Mouse (Mus musculus): ENCODE data around the gene Lrrc8d. TPM values are rescaled to one million over a fixed set of nuclear protein-coding genes. Genes with fewer than 3 reads are reported as not detected.

Lrrc8d gene
- polyA plus RNA-seq, 1 experiment from 2014 or later: 14.5 TPM

- Histone ChIP-seq H3K9me3 (ENCODE audit: control insufficient read depth) (no peaks in the 10 kb centered on the region), H3K27ac (ENCODE audit: low read depth, low read length) (no peak overlapping the region), H3K36me3 (ENCODE audit: control insufficient read depth, insufficient read depth) (no peaks in the 10 kb centered on the region), H3K27me3 (replicated peaks; ENCODE audit: control insufficient read depth, insufficient read depth, low read length) (no peaks in the 10 kb centered on the region), H3K4me2 (replicated peaks; ENCODE audit: low read depth) (no peak overlapping the region), H3K9ac (ENCODE audit: low read depth, low read length) (no peak overlapping the region), H3K4me3 (ENCODE audit: low read depth, low read length) (no peak overlapping the region), H3K4me1 (replicated peaks; ENCODE audit: control insufficient read depth, insufficient read depth, low read length) (peaks cover 4% of the 10 kb centered on the region)
- ATAC-seq: no peak
- no peak for TF ChIP-seq CTCF (IDR thresholded peaks at IDR 0.05; ENCODE audit: low read depth)
- WGBS: 35% methylated on average over 7 of the region's 7 CpGs
Measured at GRCm38 (mm10) chr5:105872916-105873315, 173.1 kb downstream of the Lrrc8d start.

- H3K4me2 ChIP-seq (replicated peaks; ENCODE audit: low read depth): no peak overlapping the region
- 66% methylated on average over 3 of the region's 3 CpGs for WGBS
- H3K9me3 ChIP-seq (ENCODE audit: control insufficient read depth): no peaks in the 10 kb centered on the region
- H3K36me3 ChIP-seq (ENCODE audit: control insufficient read depth, insufficient read depth): no peaks in the 10 kb centered on the region
- no peak for ATAC-seq
- H3K9ac ChIP-seq (ENCODE audit: low read depth, low read length): no peak overlapping the region
- H3K4me1 ChIP-seq (replicated peaks; ENCODE audit: control insufficient read depth, insufficient read depth, low read length): peaks cover 6% of the 10 kb centered on the region
- H3K4me3 ChIP-seq (ENCODE audit: low read depth, low read length): no peak overlapping the region
- no peak for TF ChIP-seq CTCF (IDR thresholded peaks at IDR 0.05; ENCODE audit: low read depth)
- no peak overlapping the region for H3K27ac ChIP-seq (ENCODE audit: low read depth, low read length)
- no peaks in the 10 kb centered on the region for H3K27me3 ChIP-seq (replicated peaks; ENCODE audit: control insufficient read depth, insufficient read depth, low read length)
Measured at GRCm38 (mm10) chr5:105873774-105874173, 174.0 kb downstream of the Lrrc8d start.

GRCm38 (mm10) chr5:105874476-105874875 lies 174.7 kb downstream of the Lrrc8d start:
- Histone ChIP-seq H3K4me2 (replicated peaks; ENCODE audit: low read depth) (no peak overlapping the region), H3K27me3 (replicated peaks; ENCODE audit: control insufficient read depth, insufficient read depth, low read length) (no peaks in the 10 kb centered on the region), H3K36me3 (ENCODE audit: control insufficient read depth, insufficient read depth) (no peaks in the 10 kb centered on the region), H3K27ac (ENCODE audit: low read depth, low read length) (no peak overlapping the region), H3K9me3 (ENCODE audit: control insufficient read depth) (no peaks in the 10 kb centered on the region), H3K4me3 (ENCODE audit: low read depth, low read length) (no peak overlapping the region), H3K9ac (ENCODE audit: low read depth, low read length) (no peak overlapping the region), H3K4me1 (replicated peaks; ENCODE audit: control insufficient read depth, insufficient read depth, low read length) (peaks cover 6% of the 10 kb centered on the region)
- no peak for ATAC-seq
- WGBS: 96% methylated on average over 11 of the region's 11 CpGs
- no peak for TF ChIP-seq CTCF (IDR thresholded peaks at IDR 0.05; ENCODE audit: low read depth)

- H3K9ac ChIP-seq (ENCODE audit: low read depth, low read length): peak within 1 kb of the TSS; percentile 99
- H3K4me3 ChIP-seq (ENCODE audit: low read depth, low read length): peak within 1 kb of the TSS; percentile 91
- H3K4me1 ChIP-seq (replicated peaks; ENCODE audit: control insufficient read depth, insufficient read depth, low read length): peaks cover 6% of the 10 kb centered on the region
- H3K9me3 ChIP-seq (ENCODE audit: control insufficient read depth): no peaks in the 10 kb centered on the region
- H3K36me3 ChIP-seq (ENCODE audit: control insufficient read depth, insufficient read depth): no peaks in the 10 kb centered on the region
- under 1% methylated on average over 80 of the region's 83 CpGs for WGBS
- H3K27me3 ChIP-seq (replicated peaks; ENCODE audit: control insufficient read depth, insufficient read depth, low read length): no peaks in the 10 kb centered on the region
- H3K4me2 ChIP-seq (replicated peaks; ENCODE audit: low read depth): peak within 1 kb of the TSS; percentile 76
- H3K27ac ChIP-seq (ENCODE audit: low read depth, low read length): peak within 1 kb of the TSS; percentile 90
- TF ChIP-seq CTCF (IDR thresholded peaks at IDR 0.05; ENCODE audit: low read depth): peak; percentile 37
- peak; percentile 95 for ATAC-seq
Measured at GRCm38 (mm10) chr5:105876068-105876924, 176.5 kb downstream of the Lrrc8d start, which contains the start of gene Zfp326. Zfp326 (plus strand) TSS chr5:105876565.

GRCm38 (mm10) chr5:105876925-105877774 lies 177.4 kb downstream of the Lrrc8d start:
- Histone ChIP-seq H3K4me3 (ENCODE audit: low read depth, low read length) (peak overlapping the region; percentile 91), H3K27me3 (replicated peaks; ENCODE audit: control insufficient read depth, insufficient read depth, low read length) (no peaks in the 10 kb centered on the region), H3K4me1 (replicated peaks; ENCODE audit: control insufficient read depth, insufficient read depth, low read length) (peaks cover 6% of the 10 kb centered on the region), H3K4me2 (replicated peaks; ENCODE audit: low read depth) (peak overlapping the region; percentile 76), H3K27ac (ENCODE audit: low read depth, low read length) (peak overlapping the region; percentile 90), H3K9me3 (ENCODE audit: control insufficient read depth) (no peaks in the 10 kb centered on the region), H3K36me3 (ENCODE audit: control insufficient read depth, insufficient read depth) (no peaks in the 10 kb centered on the region), H3K9ac (ENCODE audit: low read depth, low read length) (peak overlapping the region; percentile 99)
- ATAC-seq: peak; percentile 35; the same call in 1 of the 2 replicates
- TF ChIP-seq CTCF (IDR thresholded peaks at IDR 0.05; ENCODE audit: low read depth): no peak
- WGBS: under 1% methylated on average over 46 of the region's 46 CpGs

Other genes with a start within 250 kb of the Lrrc8d start
- gene Lrrc8c, start 180.6 kb upstream of the Lrrc8d start, polyA plus RNA-seq (2015; fragmentation: Nextera tagmentation; extraction: Ambion mirVana): 11.8 and 13.4 TPM in 2 replicates
- 19.9 and 21.0 TPM in 2 replicates for gene Zfp326, start 176.6 kb downstream of the Lrrc8d start, polyA plus RNA-seq (2015; fragmentation: Nextera tagmentation; extraction: Ambion mirVana)